Mouse (Mus musculus): ENCODE measurements at regions not wholly inside any gene's neighbourhood (a gene's known extent, or its start where the extent isn't known, plus 50 kb on each side); places are given as distances from the start of the nearest gene placed in this dataset.

DNA sequence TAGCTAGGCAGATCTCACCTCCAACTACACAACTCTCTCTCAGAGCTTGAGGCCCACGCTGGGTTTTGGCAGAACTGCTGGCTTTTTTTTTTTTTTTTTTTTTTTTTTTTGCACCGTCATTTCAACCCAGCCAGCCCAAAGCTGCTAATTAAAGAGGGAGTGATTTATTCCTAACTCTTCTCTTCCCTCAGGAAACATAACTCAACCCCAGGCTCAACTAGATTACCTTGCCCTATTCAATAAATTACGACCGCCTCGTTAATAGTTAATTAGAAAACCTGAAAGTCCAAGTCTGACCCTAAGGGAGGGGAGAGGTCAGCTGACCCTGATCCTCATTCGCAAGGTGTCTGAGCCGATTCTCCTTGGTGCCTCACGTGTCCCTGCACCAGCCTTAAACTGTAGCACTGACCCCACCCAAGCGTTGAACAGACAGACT lies 92.3 kb upstream of the Gas1 start:
- no peak for TF ChIP-seq CTCF (IDR thresholded peaks at IDR 0.05; ENCODE audit: borderline replicate concordance, extremely low read depth, insufficient read depth, insufficient read length)
- no peak for TF ChIP-seq POLR2A (IDR thresholded peaks at IDR 0.05; ENCODE audit: borderline replicate concordance, extremely low read depth, insufficient read depth, insufficient read length, poor library complexity, severe bottlenecking)
